Mouse (Mus musculus): ENCODE results near the gene Rxra. TPM values are rescaled to one million over a fixed set of nuclear protein-coding genes. Genes with fewer than 3 reads are reported as not detected.

Rxra gene
- polyA plus RNA-seq, 1 experiment from 2014 or later: 7.6 TPM

GRCm38 (mm10) chr2:27785363-27785762 lies 109.1 kb downstream of the Rxra start:
- Histone ChIP-seq H3K4me1 (no peaks in the 10 kb centered on the region), H3K9me3 (replicated peaks) (no peaks in the 10 kb centered on the region), H3K4me3 (no peak overlapping the region), H3K27me3 (ENCODE audit: low read depth, poor library complexity, severe bottlenecking) (no peaks in the 10 kb centered on the region), H3K27ac (replicated peaks) (no peak overlapping the region), H3K36me3 (no peaks in the 10 kb centered on the region)
- 91% methylated on average over 8 of the region's 8 CpGs for WGBS
- no peak for DNase-seq (ENCODE audit: low spot score)

- 81% methylated on average over 6 of the region's 6 CpGs for WGBS
- H3K9me3 ChIP-seq (replicated peaks): no peaks in the 10 kb centered on the region
Observed at GRCm38 (mm10) chr2:27785973-27786417, 109.8 kb downstream of the Rxra start.

DNA sequence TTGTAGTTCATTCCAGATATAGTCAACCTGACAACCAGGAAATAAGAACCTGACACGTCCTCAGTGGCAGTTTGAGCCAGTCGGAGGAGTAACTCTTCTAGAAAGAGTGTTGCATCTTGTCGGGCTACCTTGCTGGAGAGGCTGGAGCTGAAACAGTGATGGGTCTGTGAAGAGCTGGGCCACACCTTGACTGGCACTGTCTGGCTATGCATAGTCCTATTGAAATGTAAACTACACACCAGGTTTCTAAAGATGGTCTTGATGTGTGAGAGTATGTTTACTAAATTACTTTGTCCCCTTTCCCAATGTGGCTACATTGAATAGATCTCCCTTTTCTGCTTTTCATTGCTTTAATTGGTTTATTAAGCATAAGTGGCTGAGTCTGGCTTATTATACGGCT lies 115.3 kb downstream of the Rxra start:
- H3K4me3 ChIP-seq: no peak overlapping the region
- no peaks in the 10 kb centered on the region for H3K36me3 ChIP-seq
- 86% methylated on average over 4 of the region's 4 CpGs for WGBS
- no peaks in the 10 kb centered on the region for H3K27me3 ChIP-seq (ENCODE audit: low read depth, poor library complexity, severe bottlenecking)
- H3K4me1 ChIP-seq: no peaks in the 10 kb centered on the region
- H3K9me3 ChIP-seq (replicated peaks): no peaks in the 10 kb centered on the region
- DNase-seq (ENCODE audit: low spot score): no peak
- H3K27ac ChIP-seq (replicated peaks): no peak overlapping the region

More at GRCm38 (mm10) chr2:27785973-27786417, 109.8 kb downstream of the Rxra start:
- H3K4me3 ChIP-seq: no peak overlapping the region
- H3K27me3 ChIP-seq (ENCODE audit: low read depth, poor library complexity, severe bottlenecking): no peaks in the 10 kb centered on the region
- H3K27ac ChIP-seq (replicated peaks): no peak overlapping the region; the same call in 1 of the 2 replicates
- no peaks in the 10 kb centered on the region for H3K36me3 ChIP-seq
- H3K4me1 ChIP-seq: no peaks in the 10 kb centered on the region
- DNase-seq (ENCODE audit: low spot score): no peak

- no peaks in the 10 kb centered on the region for H3K27me3 ChIP-seq (ENCODE audit: low read depth, poor library complexity, severe bottlenecking)
- H3K4me1 ChIP-seq: peaks cover 9% of the 10 kb centered on the region
- no peaks in the 10 kb centered on the region for H3K36me3 ChIP-seq
- no peak for DNase-seq (ENCODE audit: low spot score)
- WGBS: 82% methylated on average over 4 of the region's 4 CpGs
- no peak overlapping the region for H3K4me3 ChIP-seq
- no peaks in the 10 kb centered on the region for H3K9me3 ChIP-seq (replicated peaks)
- no peak overlapping the region for H3K27ac ChIP-seq (replicated peaks)
Observed at GRCm38 (mm10) chr2:27799018-27799417, 122.8 kb downstream of the Rxra start.

- Histone ChIP-seq H3K36me3 (no peaks in the 10 kb centered on the region), H3K27me3 (ENCODE audit: low read depth, poor library complexity, severe bottlenecking) (no peaks in the 10 kb centered on the region), H3K4me3 (no peak overlapping the region), H3K27ac (replicated peaks) (no peak overlapping the region), H3K4me1 (peaks cover 9% of the 10 kb centered on the region), H3K9me3 (replicated peaks) (no peaks in the 10 kb centered on the region)
- DNase-seq (ENCODE audit: low spot score): no peak
- 84% methylated on average over 2 of the region's 2 CpGs for WGBS
Observed at GRCm38 (mm10) chr2:27801041-27801440, 124.8 kb downstream of the Rxra start.

GRCm38 (mm10) chr2:27802493-27802892 lies 126.3 kb downstream of the Rxra start:
- peak; percentile 19 for DNase-seq (ENCODE audit: low spot score)
- no peaks in the 10 kb centered on the region for H3K27me3 ChIP-seq (ENCODE audit: low read depth, poor library complexity, severe bottlenecking)
- 57% methylated on average over 9 of the region's 9 CpGs for WGBS
- H3K4me3 ChIP-seq: no peak overlapping the region
- H3K4me1 ChIP-seq: peaks cover 9% of the 10 kb centered on the region
- no peaks in the 10 kb centered on the region for H3K9me3 ChIP-seq (replicated peaks)
- peak overlapping the region; percentile 63 for H3K27ac ChIP-seq (replicated peaks)
- no peaks in the 10 kb centered on the region for H3K36me3 ChIP-seq

- no peak overlapping the region for H3K4me3 ChIP-seq
- H3K36me3 ChIP-seq: no peaks in the 10 kb centered on the region
- 89% methylated on average over 7 of the region's 7 CpGs for WGBS
- H3K9me3 ChIP-seq (replicated peaks): no peaks in the 10 kb centered on the region
- no peaks in the 10 kb centered on the region for H3K27me3 ChIP-seq (ENCODE audit: low read depth, poor library complexity, severe bottlenecking)
- peaks cover 7% of the 10 kb centered on the region for H3K4me1 ChIP-seq
- H3K27ac ChIP-seq (replicated peaks): no peak overlapping the region
- DNase-seq (ENCODE audit: low spot score): no peak
Observed at GRCm38 (mm10) chr2:27806691-27807090, 130.5 kb downstream of the Rxra start.

DNA sequence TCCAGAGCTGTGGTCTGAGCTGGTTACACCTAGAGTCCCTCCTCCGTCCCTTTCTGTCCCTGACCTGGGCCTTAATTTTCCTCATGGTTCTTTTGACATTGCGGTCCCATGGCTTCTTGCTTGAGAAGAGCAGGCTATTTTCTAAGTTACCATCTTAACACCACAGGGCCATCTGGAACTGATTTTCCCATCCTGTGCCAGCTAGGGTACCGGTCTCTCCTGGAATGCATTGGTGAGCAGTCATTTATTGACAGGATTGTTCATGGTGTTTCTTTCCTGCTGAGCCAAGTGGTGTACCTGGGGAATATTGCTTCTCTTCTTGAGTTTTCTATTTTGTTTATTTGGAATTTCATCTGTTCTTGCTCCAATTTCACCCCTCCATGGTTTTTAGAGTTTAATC lies 131.4 kb downstream of the Rxra start:
- Histone ChIP-seq H3K4me1 (peaks cover 2% of the 10 kb centered on the region), H3K36me3 (no peaks in the 10 kb centered on the region), H3K27ac (replicated peaks) (no peak overlapping the region), H3K9me3 (replicated peaks) (no peaks in the 10 kb centered on the region), H3K27me3 (ENCODE audit: low read depth, poor library complexity, severe bottlenecking) (no peaks in the 10 kb centered on the region), H3K4me3 (no peak overlapping the region)
- DNase-seq (ENCODE audit: low spot score): no peak
- 82% methylated on average over 3 of the region's 3 CpGs for WGBS

DNA sequence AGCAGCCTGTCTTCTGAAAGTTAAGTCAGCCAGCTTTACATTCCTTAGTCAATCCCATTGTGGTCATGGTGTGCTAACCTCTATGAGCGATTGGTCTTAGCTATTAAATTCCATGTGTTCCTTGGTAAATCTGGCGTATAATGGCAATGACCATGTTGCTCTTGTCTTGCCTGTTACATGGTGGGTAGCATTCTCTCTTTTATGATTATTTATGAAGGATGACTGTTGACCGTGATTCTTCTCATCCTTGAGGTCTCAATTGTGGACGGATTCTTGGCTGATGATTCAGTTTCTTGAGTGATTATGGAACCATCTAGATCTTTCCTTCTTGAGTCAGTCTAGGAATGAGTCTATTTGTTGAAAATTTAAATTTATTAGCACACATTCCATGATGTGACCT lies 133.7 kb downstream of the Rxra start:
- Histone ChIP-seq H3K4me1 (peaks cover 3% of the 10 kb centered on the region; the same call in 1 of the 2 replicates), H3K4me3 (no peak overlapping the region), H3K27me3 (ENCODE audit: low read depth, poor library complexity, severe bottlenecking) (no peaks in the 10 kb centered on the region), H3K9me3 (replicated peaks) (no peaks in the 10 kb centered on the region), H3K36me3 (no peaks in the 10 kb centered on the region), H3K27ac (replicated peaks) (no peak overlapping the region)
- 90% methylated on average over 4 of the region's 4 CpGs for WGBS
- DNase-seq (ENCODE audit: low spot score): no peak

Other genes with a start within 250 kb of the Rxra start
- gene Vav2, start 249.4 kb upstream of the Rxra start, polyA plus RNA-seq (2016; fragmentation: Nextera tagmentation; extraction: Ambion mirVana): 11.4 and 13.3 TPM in 2 replicates
- gene Brd3os, start 234.1 kb upstream of the Rxra start, polyA plus RNA-seq (2016; fragmentation: Nextera tagmentation; extraction: Ambion mirVana): 9.2 and 11.9 TPM in 2 replicates
- gene Brd3, start 168.8 kb upstream of the Rxra start, polyA plus RNA-seq (2016; fragmentation: Nextera tagmentation; extraction: Ambion mirVana): 156 and 166 TPM in 2 replicates
- 76.3 and 84.1 TPM in 2 replicates for gene Wdr5, start 161.3 kb upstream of the Rxra start, polyA plus RNA-seq (2016; fragmentation: Nextera tagmentation; extraction: Ambion mirVana)
- gene Col5a1, start 210.0 kb downstream of the Rxra start, polyA plus RNA-seq (2016; fragmentation: Nextera tagmentation; extraction: Ambion mirVana): 16.2 and 19.8 TPM in 2 replicates